Mouse (Mus musculus) myocyte (in vitro differentiated cells): Measurements from ENCODE around the gene Disp1.

Experiments
- CEBPB ChIP-seq: IDR thresholded peaks from 2 replicates; pipeline ENCODE4 v1.6.1; 2011; ENCODE audit warnings: mild to moderate bottlenecking, moderate library complexity; ENCODE audit not compliant: poor library complexity, insufficient read depth, severe bottlenecking
- E2F4 ChIP-seq: IDR thresholded peaks from one replicate; pipeline ENCODE4 v1.6.1; 2011; ENCODE audit warnings: mild to moderate bottlenecking, control low read depth, moderate library complexity; ENCODE audit not compliant: insufficient read depth
- MAX ChIP-seq: IDR thresholded peaks from one replicate; pipeline ENCODE4 v1.6.1; 2011; ENCODE audit warnings: low read depth, mild to moderate bottlenecking, control low read depth
- MYOD1 ChIP-seq, 3 experiments: IDR thresholded peaks; one replicate each; pipeline ENCODE4 v1.6.1; 2011; ENCODE audit warnings: control low read depth in 2 of 3, low read depth in 2 of 3, mild to moderate bottlenecking in 2 of 3, moderate library complexity in 1 of 3; ENCODE audit not compliant: insufficient read length in 2 of 3, control insufficient read depth in 1 of 3
- MYOG ChIP-seq, 3 experiments: IDR thresholded peaks; one replicate each; pipeline ENCODE4 v1.6.1; 2011; ENCODE audit warnings: control low read depth in 2 of 3, low read depth in 2 of 3, mild to moderate bottlenecking in 2 of 3; ENCODE audit not compliant: insufficient read length in 2 of 3, control insufficient read depth in 1 of 3, insufficient read depth in 1 of 3
- POLR2A ChIP-seq: IDR thresholded peaks from one replicate; pipeline ENCODE4 v1.6.1; 2011; ENCODE audit warnings: low read depth, mild to moderate bottlenecking, control low read depth, moderate library complexity; ENCODE audit not compliant: insufficient read length
- POLR2AphosphoS2 ChIP-seq: IDR thresholded peaks from one replicate; pipeline ENCODE4 v1.6.1; 2011; ENCODE audit warnings: low read depth, control low read depth; ENCODE audit not compliant: insufficient read length
- REST ChIP-seq: IDR thresholded peaks from one replicate; pipeline ENCODE4 v1.6.1; 2011; ENCODE audit warnings: mild to moderate bottlenecking, control low read depth, moderate library complexity; ENCODE audit not compliant: insufficient read depth, insufficient read length
- SRF ChIP-seq: IDR thresholded peaks from one replicate; pipeline ENCODE4 v1.6.1; 2011; ENCODE audit warnings: low read depth; ENCODE audit not compliant: control insufficient read depth, insufficient read length
- TCF12 ChIP-seq: IDR thresholded peaks from one replicate; pipeline ENCODE4 v1.6.1; 2011; ENCODE audit warnings: mild to moderate bottlenecking, control low read depth; ENCODE audit not compliant: poor library complexity, insufficient read depth, severe bottlenecking
- TCF3 ChIP-seq: IDR thresholded peaks from one replicate; pipeline ENCODE4 v1.6.1; 2011; ENCODE audit warnings: low read depth, control low read depth; ENCODE audit not compliant: insufficient read length
- USF1 ChIP-seq: IDR thresholded peaks from one replicate; pipeline ENCODE4 v1.6.1; 2011; ENCODE audit warnings: low read depth, mild to moderate bottlenecking, control low read depth, moderate library complexity

- TF ChIP-seq TCF12 (no peak), POLR2A (no peak), USF1 (no peak), MAX (no peak), SRF (no peak), E2F4 (no peak), POLR2AphosphoS2 (no peak), MYOG (IDR thresholded peaks at IDR 0.05; ENCODE audit: control insufficient read depth in 1 of 3, insufficient read depth in 1 of 3, insufficient read length in 2 of 3, low read depth in 2 of 3) (no peak), MYOD1 (IDR thresholded peaks at IDR 0.05; ENCODE audit: control insufficient read depth in 1 of 3, insufficient read length in 2 of 3, low read depth in 2 of 3) (no peak), TCF3 (no peak), CEBPB (no peak), REST (no peak)
These were observed 32.2 kb downstream of the Disp1 start for GRCm38 (mm10) chr1:183189014-183189662.
